Mouse (Mus musculus) heart, adult 9 months (tissue): ENCODE data around the gene Ksr2.
"Not testable (repeated sequence)": the region's sequence is repeated elsewhere in the genome, so short reads cannot be mapped to it uniquely, and the experiment has no call there.

Experiments used
- DNase-seq, 2 experiments: peaks; one replicate each; pipeline ENCODE4 v3.0.0; 2022; ENCODE audit warnings: low spot score in 2 of 2

Ksr2 gene

DNA sequence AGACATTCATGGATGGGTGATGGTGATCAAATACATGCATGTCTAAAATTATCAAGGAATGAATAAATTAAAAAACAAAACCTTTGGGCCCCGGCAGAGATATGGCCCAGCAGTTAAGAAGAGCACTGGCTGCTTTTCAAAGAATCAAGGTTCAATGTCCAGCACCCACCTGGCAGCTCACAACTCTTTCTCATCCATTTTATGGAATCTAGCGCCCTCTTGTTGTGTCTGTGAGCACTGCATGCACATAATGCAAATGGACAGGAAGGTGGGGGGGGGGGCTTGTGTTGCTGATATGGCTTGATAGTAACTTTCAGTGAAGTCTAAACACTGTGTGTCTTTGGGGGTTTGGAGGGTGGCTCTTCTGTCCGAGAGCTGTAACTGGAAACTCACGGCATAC lies 5.6 kb upstream of the Ksr2 start:
- DNase-seq, result peak in 1 of 2 experiments; percentile 14

- DNase-seq, result no peak
Measured at GRCm38 (mm10) chr5:117409369-117409768, 4.4 kb upstream of the Ksr2 start.

DNA sequence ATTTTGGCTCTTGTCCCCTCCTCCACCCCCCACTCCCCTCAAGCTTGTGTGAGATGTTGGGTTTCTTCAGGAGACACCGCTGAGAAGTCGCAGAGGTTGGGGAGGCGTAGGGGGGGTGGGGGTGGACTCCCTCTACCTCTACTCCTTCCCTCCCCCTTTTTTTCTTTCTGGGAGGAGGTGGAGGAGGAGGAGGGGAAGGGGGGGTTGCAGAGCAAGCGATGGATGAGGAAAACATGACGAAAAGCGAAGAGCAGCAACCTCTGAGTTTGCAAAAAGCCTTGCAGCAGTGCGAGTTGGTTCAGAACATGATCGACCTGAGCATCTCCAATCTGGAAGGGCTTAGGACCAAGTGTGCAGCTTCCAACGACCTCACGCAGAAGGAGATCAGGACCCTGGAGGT lies 811 bp downstream of the Ksr2 start:
- DNase-seq, result no peak

DNA sequence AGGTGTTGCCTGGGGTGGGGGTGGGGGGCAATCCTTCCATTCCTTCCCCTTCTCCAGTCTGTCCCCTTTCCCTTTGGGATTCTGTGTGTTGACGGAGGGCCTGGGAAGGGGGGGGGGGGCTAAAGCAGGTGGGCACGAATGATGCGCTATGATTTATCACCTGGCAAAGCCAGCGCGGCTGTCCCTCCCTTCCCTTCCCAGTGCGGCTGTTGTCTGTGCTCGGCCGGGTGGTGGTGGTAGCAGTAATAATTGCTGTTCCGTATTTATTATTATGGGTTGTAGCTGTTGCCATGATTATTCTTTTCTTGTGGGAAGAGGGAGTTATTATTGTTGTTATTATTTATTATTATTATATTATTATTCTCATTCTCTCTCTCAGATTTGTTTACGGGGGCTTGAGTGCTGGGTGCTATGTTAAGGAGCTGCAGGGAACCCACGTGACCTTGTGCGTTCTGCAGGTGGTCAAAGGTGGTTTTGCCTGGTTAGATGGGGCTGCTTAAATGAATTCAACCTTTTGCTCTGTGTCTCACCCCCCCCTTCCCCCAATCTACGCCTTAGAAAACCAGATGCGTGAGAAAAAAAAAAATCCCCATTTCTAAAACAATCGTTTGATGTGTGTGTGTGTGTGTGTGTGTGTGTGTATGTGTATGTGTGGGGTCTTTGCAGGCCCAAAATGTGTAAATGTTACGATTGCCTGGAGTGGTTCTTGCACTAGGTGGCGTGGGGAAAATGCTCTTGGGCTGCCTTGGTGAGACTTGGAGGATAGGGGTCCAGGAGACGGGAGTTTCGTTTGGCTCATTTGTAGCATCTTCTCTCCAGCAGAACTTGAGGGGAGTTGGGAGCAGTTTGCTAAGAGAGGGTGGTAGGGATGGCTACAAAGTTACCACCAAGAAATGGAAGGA lies 1.5 kb downstream of the Ksr2 start:
- DNase-seq, result no peak

DNA sequence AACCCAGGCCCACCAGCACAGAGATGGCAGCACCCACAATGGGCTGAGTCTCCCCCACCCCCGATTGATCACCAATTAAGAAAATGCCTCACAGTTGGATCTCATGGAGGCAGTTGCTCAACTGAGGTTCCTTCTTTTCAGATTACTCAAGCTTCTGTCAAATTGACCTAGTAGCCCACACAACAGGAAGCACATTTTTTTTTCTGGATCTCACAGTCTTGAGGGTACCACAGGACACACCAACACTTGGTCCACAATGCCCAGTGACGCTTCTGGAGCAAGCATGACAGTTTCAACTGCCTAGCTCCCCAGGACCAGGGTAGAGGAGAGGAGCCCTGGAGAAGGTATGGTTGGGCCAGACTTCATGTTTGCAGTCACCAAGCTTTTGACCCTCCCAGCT lies 3.6 kb downstream of the Ksr2 start:
- no peak for DNase-seq

DNA sequence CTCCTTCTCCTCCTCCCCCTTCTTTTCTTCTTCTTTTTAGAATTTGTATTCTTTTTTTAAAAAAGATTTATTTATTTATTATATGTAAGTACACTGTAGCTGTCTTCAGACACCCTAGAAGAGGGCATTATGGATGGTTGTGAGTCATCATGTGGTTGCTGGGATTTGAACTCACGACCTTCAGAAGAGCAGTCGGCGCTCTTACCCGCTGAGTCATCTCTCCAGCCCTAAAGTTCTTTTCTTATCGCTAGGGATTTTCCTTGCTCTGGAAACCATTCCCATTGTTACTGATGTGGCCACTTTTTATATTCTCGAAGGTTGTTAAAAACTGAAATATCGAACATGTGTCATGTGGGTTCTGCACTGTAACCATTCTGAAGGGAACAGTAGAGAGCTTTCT lies 19.7 kb downstream of the Ksr2 start:
- DNase-seq, result not testable (repeated sequence)

GRCm38 (mm10) chr5:117440261-117440660 lies 26.5 kb downstream of the Ksr2 start:
- DNase-seq, result no peak

- no peak for DNase-seq
Measured at GRCm38 (mm10) chr5:117441242-117441842, 27.5 kb downstream of the Ksr2 start.

- no peak for DNase-seq
Measured at GRCm38 (mm10) chr5:117442157-117442765, 28.5 kb downstream of the Ksr2 start.

- DNase-seq, result no peak
Measured at GRCm38 (mm10) chr5:117443141-117443540, 29.3 kb downstream of the Ksr2 start.

- DNase-seq, result no peak
Measured at GRCm38 (mm10) chr5:117443902-117444301, 30.1 kb downstream of the Ksr2 start.

DNA sequence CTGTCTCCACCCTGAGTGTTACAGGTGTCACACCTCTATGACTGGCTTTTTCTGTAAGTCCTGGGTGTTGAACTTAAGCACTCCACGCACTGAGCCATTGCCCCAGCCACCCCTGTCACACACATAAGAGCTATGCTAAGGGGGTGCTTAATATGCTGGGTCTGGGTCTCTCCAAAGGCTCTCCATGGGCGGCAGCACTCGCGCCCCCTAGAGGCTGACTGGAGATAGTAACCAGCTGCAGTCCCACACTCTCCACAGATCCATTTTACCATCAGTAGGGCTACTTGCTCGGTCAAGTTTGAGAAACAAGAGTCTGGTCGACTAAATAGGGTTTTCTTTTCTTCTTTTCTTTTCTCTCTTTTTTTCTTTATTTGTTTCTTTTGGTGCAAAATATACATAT lies 33.9 kb downstream of the Ksr2 start:
- DNase-seq, result no peak

- DNase-seq, result no peak
Measured at GRCm38 (mm10) chr5:117452013-117452412, 38.2 kb downstream of the Ksr2 start.

GRCm38 (mm10) chr5:117455546-117455945 lies 41.7 kb downstream of the Ksr2 start:
- DNase-seq, result no peak

GRCm38 (mm10) chr5:117457121-117457520 lies 43.3 kb downstream of the Ksr2 start:
- no peak for DNase-seq

GRCm38 (mm10) chr5:117457583-117457982 lies 43.8 kb downstream of the Ksr2 start:
- DNase-seq, result no peak

GRCm38 (mm10) chr5:117458899-117459298 lies 45.1 kb downstream of the Ksr2 start:
- no peak for DNase-seq

- DNase-seq, result no peak
Measured at GRCm38 (mm10) chr5:117460261-117460660, 46.5 kb downstream of the Ksr2 start.

GRCm38 (mm10) chr5:117467052-117467451 lies 53.3 kb downstream of the Ksr2 start:
- DNase-seq, result no peak

- DNase-seq, result no peak
Measured at GRCm38 (mm10) chr5:117468961-117469360, 55.2 kb downstream of the Ksr2 start.

DNA sequence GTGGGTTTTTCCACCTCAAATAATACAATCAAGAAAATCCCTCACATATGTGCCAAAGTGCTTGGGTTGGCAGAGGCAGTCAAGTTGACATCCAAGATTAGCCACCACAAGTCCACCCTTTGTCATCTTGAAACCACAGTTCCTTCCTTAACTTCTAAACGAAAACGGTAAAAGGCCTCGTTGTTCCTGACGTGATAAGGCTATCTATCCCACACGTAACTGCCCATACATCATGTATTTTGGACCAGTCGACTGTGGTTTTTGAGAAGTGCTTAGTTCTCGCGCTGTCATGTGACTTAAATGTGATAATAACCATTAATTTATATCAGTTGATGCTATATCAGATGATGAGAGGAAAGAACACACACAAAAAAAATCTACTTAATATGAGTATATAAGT lies 55.8 kb downstream of the Ksr2 start:
- no peak for DNase-seq

DNA sequence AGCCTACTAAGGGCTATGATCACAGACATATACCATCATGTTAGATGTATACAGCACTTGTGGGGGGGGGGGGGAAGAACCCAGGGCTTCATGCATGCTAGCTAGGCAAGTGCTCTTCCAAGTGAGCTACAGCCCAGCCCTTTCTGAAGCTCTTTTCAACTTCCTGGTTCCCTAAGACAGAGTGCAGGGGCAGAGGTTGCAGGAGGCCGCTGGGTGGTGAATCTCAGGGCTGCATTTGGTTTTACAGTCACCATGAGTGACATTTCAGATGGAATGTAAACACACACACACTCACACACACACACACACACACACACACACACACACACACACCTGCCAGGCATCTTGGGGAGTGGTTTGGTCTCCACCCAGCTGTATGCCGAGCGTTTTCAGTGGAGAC lies 67.4 kb downstream of the Ksr2 start:
- no peak for DNase-seq

DNA sequence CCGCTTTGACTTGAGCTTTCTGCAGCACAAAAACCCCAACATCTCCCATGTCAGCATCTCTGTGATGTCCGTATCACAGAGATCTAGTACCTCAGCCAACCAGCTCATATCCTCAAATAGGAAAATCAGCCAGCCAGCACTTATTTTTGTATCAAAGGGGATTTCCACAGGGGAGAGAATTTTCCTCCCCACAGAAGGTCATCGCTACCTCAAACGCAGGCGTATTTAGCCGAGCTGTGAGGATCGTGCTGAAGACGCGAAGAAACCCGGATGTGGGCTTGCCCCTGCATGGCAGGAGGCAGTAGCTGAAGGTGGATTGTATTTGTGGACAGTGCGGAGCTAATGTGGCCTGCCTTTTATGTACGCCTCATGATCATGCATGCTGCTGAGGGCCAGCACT lies 67.8 kb downstream of the Ksr2 start:
- no peak for DNase-seq
